Mouse (Mus musculus) frontal cortex, postnatal 25 days (tissue): ENCODE data around the gene Rab9.
"Not testable (repeated sequence)": the region's sequence is repeated elsewhere in the genome, so short reads cannot be mapped to it uniquely, and the experiment has no call there.

Experiments
- DNase-seq, 2 experiments: peaks; one replicate each; pipeline ENCODE4 v3.0.0; 2022; ENCODE audit warnings: low spot score in 2 of 2

Gene Rab9

GRCm38 (mm10) chrX:166479365-166479983 lies at the start of gene Rab9:
Gene Rab9, minus strand, starts transcription at chrX:166479867.
- peak; percentile 66 to 71 for DNase-seq

- DNase-seq = no peak
These were observed 48.5 kb upstream of the Rab9 start for GRCm38 (mm10) chrX:166528126-166528525.

GRCm38 (mm10) chrX:166525637-166526315 lies 46.1 kb upstream of the Rab9 start:
- no peak for DNase-seq

- no peak for DNase-seq
These were observed 41.1 kb upstream of the Rab9 start for GRCm38 (mm10) chrX:166520782-166521181.

- DNase-seq = no peak
These were observed 38.7 kb upstream of the Rab9 start, which contains the start of gene Tceanc for GRCm38 (mm10) chrX:166518345-166518744. Gene Tceanc, minus strand, starts transcription at chrX:166518567.

GRCm38 (mm10) chrX:166516631-166517030 lies 37.0 kb upstream of the Rab9 start:
- DNase-seq = no peak

GRCm38 (mm10) chrX:166515923-166516322 lies 36.3 kb upstream of the Rab9 start:
- DNase-seq = no peak

GRCm38 (mm10) chrX:166514035-166514434 lies 34.4 kb upstream of the Rab9 start:
- not testable (repeated sequence) for DNase-seq

GRCm38 (mm10) chrX:166512071-166512470 lies 32.4 kb upstream of the Rab9 start:
- DNase-seq = no peak

GRCm38 (mm10) chrX:166511107-166511506 lies 31.4 kb upstream of the Rab9 start:
- DNase-seq = no peak

- DNase-seq = peak; percentile 71 to 81
These were observed 30.4 kb upstream of the Rab9 start for GRCm38 (mm10) chrX:166509761-166510738.

GRCm38 (mm10) chrX:166504421-166504820 lies 24.8 kb upstream of the Rab9 start:
- DNase-seq = no peak

GRCm38 (mm10) chrX:166499496-166500190 lies 20.0 kb upstream of the Rab9 start:
- DNase-seq = no peak

- no peak for DNase-seq
These were observed 18.1 kb upstream of the Rab9 start for GRCm38 (mm10) chrX:166497771-166498170.

GRCm38 (mm10) chrX:166495052-166495451 lies 15.4 kb upstream of the Rab9 start:
- no peak for DNase-seq

- peak in 1 of 2 experiments; percentile 5 for DNase-seq
These were observed 869 bp downstream of the Rab9 start for GRCm38 (mm10) chrX:166478631-166479364.

GRCm38 (mm10) chrX:166477393-166477792 lies 2.3 kb downstream of the Rab9 start:
- DNase-seq = no peak

- no peak for DNase-seq
These were observed 7.1 kb downstream of the Rab9 start for GRCm38 (mm10) chrX:166472612-166473011.

- no peak for DNase-seq
These were observed 11.3 kb downstream of the Rab9 start for GRCm38 (mm10) chrX:166468321-166468720.

- DNase-seq = no peak
These were observed 24.1 kb downstream of the Rab9 start for GRCm38 (mm10) chrX:166455525-166455924.

- no peak for DNase-seq
These were observed 25.3 kb downstream of the Rab9 start for GRCm38 (mm10) chrX:166454331-166454730.
